Mouse (Mus musculus): ENCODE data around the gene Smu1. TPM values are rescaled to one million over a fixed set of nuclear protein-coding genes. Genes with fewer than 3 reads are reported as not detected.

The Smu1 gene
- total and polyA plus RNA-seq, 2 experiments from 2014 or later = 56.4 to 73.6 TPM

DNA sequence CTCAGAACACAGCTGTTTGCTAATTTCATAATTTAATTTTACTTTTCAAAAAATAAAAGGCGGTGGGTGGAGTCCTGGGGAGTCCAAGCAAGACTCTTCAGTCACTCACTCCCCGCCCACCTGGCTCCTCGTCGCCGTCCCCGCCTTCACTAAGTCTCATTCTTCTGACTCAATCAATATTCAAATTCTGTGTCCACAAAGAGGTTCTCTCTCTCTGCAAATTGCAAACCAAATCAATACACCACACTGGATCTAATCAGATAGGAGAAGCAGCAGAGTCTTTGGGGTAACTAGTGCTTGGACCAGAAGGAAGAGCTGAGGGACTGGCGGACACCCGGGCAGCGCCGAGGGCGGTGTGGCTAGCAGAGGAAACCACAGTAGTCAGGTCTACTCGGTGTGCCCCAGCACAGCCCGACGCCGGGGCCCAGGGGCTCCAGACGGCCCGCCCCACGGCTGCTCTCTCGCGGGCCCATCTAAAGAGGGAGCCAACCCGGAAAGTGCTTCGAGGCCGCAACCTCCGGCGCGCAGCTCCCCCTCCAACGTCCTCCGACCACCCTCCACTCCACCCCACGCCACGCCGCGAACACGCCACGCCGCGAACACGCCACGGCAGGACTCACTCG lies 455 bp downstream of the Smu1 start:
- H3K4me3 ChIP-seq (ENCODE audit: low read depth, low read length) = peak overlapping the region; percentile 76
- no peaks in the 10 kb centered on the region for H3K27me3 ChIP-seq (ENCODE audit: control insufficient read depth, insufficient read depth, low read length)
- H3K9ac ChIP-seq (replicated peaks; ENCODE audit: low read depth, low read length) = peak overlapping the region; percentile 75
- H3K4me1 ChIP-seq (ENCODE audit: control insufficient read depth, insufficient read depth) = no peaks in the 10 kb centered on the region
- under 1% methylated on average over 26 of the region's 39 CpGs for WGBS
- H3K36me3 ChIP-seq (replicated peaks; ENCODE audit: control insufficient read depth, insufficient read depth, low read length) = peaks cover 32% of the 10 kb centered on the region
- H3K4me2 ChIP-seq (ENCODE audit: low read depth, low read length) = peak overlapping the region; percentile 91
- no peak for TF ChIP-seq EP300 (IDR thresholded peaks at IDR 0.05; ENCODE audit: low read depth)
- TF ChIP-seq CTCF (IDR thresholded peaks at IDR 0.05; ENCODE audit: low read depth) = no peak
- H3K9me3 ChIP-seq (replicated peaks; ENCODE audit: control insufficient read depth, low read length) = no peaks in the 10 kb centered on the region
- peak overlapping the region; percentile 59; the same call in 1 of the 2 replicates for H3K27ac ChIP-seq (ENCODE audit: low read depth)
- ATAC-seq (ENCODE audit: insufficient read depth, low read depth) (peak; percentile 59), DNase-seq (ENCODE audit: low spot score) (no peak)

- ATAC-seq (ENCODE audit: insufficient read depth, low read depth) (no peak), DNase-seq (ENCODE audit: low spot score) (no peak)
- 53% methylated on average over 1 of the region's 1 CpGs for WGBS
- H3K4me1 ChIP-seq (ENCODE audit: control insufficient read depth, insufficient read depth) = no peaks in the 10 kb centered on the region
- H3K27me3 ChIP-seq (ENCODE audit: control insufficient read depth, insufficient read depth, low read length) = no peaks in the 10 kb centered on the region
- no peak overlapping the region for H3K4me3 ChIP-seq (ENCODE audit: low read depth, low read length)
- H3K9me3 ChIP-seq (replicated peaks; ENCODE audit: control insufficient read depth, low read length) = no peaks in the 10 kb centered on the region
- TF ChIP-seq CTCF (IDR thresholded peaks at IDR 0.05; ENCODE audit: low read depth) (no peak), EP300 (IDR thresholded peaks at IDR 0.05; ENCODE audit: low read depth) (no peak)
- peaks cover 71% of the 10 kb centered on the region for H3K36me3 ChIP-seq (replicated peaks; ENCODE audit: control insufficient read depth, insufficient read depth, low read length)
- H3K4me2 ChIP-seq (ENCODE audit: low read depth, low read length) = no peak overlapping the region
- H3K9ac ChIP-seq (replicated peaks; ENCODE audit: low read depth, low read length) = no peak overlapping the region
- no peak overlapping the region for H3K27ac ChIP-seq (ENCODE audit: low read depth)
Measured at GRCm38 (mm10) chr4:40735351-40735750, 22.4 kb downstream of the Smu1 start.

DNA sequence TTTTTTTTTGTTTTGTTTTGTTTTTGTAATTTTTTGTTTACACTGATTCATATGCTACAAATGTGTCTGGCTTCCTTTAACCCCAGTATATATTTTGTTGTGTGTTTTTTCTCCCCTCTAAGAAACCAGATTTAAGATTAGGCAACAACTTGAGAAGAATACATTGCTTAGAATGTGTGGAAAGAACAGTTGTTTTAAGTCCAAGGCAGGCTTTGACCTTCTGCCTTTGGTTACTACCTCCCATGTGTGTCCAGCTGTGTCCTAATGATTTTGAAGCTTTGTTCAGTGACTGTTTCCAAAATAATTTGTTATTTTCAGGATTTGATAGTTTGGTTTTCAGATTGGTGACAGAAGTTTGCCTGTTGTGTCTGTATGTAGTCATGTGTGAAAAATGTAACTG lies 26.5 kb downstream of the Smu1 start:
- Histone ChIP-seq H3K9me3 (replicated peaks; ENCODE audit: control insufficient read depth, low read length) (no peaks in the 10 kb centered on the region), H3K4me3 (ENCODE audit: low read depth, low read length) (no peak overlapping the region), H3K27ac (ENCODE audit: low read depth) (no peak overlapping the region), H3K4me2 (ENCODE audit: low read depth, low read length) (no peak overlapping the region), H3K4me1 (ENCODE audit: control insufficient read depth, insufficient read depth) (no peaks in the 10 kb centered on the region), H3K9ac (replicated peaks; ENCODE audit: low read depth, low read length) (no peak overlapping the region), H3K27me3 (ENCODE audit: control insufficient read depth, insufficient read depth, low read length) (no peaks in the 10 kb centered on the region), H3K36me3 (replicated peaks; ENCODE audit: control insufficient read depth, insufficient read depth, low read length) (peaks cover 80% of the 10 kb centered on the region)
- TF ChIP-seq EP300 (IDR thresholded peaks at IDR 0.05; ENCODE audit: low read depth) (no peak), CTCF (IDR thresholded peaks at IDR 0.05; ENCODE audit: low read depth) (no peak)
- DNase-seq (ENCODE audit: low spot score) (no peak), ATAC-seq (ENCODE audit: insufficient read depth, low read depth) (no peak)

DNA sequence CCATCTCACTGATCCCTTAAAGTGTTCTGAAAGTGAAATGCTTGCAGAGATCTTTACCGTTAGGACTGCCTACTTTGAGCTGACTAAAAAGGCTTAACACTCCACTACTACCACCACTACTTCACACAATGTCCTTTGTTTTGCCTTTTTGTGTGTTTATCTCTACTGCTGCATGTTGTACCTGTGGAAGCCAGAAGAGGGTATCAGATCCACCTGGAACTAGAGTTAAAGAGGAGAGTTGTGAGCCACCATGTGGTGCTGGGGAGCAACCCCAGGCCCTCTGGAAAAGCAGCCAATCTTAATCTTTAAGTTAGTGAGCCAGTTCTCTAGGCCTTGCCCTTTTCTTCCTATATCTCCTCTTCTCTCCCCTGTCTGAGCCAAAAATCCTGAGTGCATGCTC lies 30.5 kb downstream of the Smu1 start:
- Histone ChIP-seq H3K27me3 (ENCODE audit: control insufficient read depth, insufficient read depth, low read length) (no peaks in the 10 kb centered on the region), H3K4me2 (ENCODE audit: low read depth, low read length) (no peak overlapping the region), H3K4me1 (ENCODE audit: control insufficient read depth, insufficient read depth) (peaks cover 14% of the 10 kb centered on the region), H3K27ac (ENCODE audit: low read depth) (no peak overlapping the region), H3K4me3 (ENCODE audit: low read depth, low read length) (no peak overlapping the region), H3K9ac (replicated peaks; ENCODE audit: low read depth, low read length) (no peak overlapping the region), H3K36me3 (replicated peaks; ENCODE audit: control insufficient read depth, insufficient read depth, low read length) (peaks cover 70% of the 10 kb centered on the region), H3K9me3 (replicated peaks; ENCODE audit: control insufficient read depth, low read length) (no peaks in the 10 kb centered on the region)
- no peak for ATAC-seq (ENCODE audit: insufficient read depth, low read depth)
- 77% methylated on average over 1 of the region's 1 CpGs for WGBS
- TF ChIP-seq CTCF (IDR thresholded peaks at IDR 0.05; ENCODE audit: low read depth) (no peak), EP300 (IDR thresholded peaks at IDR 0.05; ENCODE audit: low read depth) (no peak)
- no peak for DNase-seq (ENCODE audit: low spot score)

DNA sequence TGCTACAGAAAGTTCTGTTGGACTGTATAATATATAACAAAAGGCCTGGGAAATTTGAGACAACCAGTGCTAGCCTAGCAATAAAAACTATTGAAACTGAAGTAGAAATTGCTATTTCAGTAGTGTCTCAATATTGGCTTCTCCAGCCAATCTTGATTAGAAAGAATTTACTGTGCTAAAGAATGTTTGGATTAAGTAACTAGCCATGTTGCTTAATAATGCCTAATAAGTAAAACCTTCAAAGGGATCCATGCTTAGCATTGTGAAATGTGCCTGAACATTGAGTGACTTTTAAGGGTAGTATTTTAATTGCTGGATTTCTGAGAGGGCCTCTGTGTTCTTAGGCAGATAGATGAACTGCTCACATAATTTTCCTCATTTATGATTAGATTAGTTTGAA lies 32.2 kb downstream of the Smu1 start:
- no peak overlapping the region for H3K27ac ChIP-seq (ENCODE audit: low read depth)
- DNase-seq (ENCODE audit: low spot score) (no peak), ATAC-seq (ENCODE audit: insufficient read depth, low read depth) (no peak)
- H3K9ac ChIP-seq (replicated peaks; ENCODE audit: low read depth, low read length) = no peak overlapping the region
- H3K4me3 ChIP-seq (ENCODE audit: low read depth, low read length) = no peak overlapping the region
- H3K9me3 ChIP-seq (replicated peaks; ENCODE audit: control insufficient read depth, low read length) = no peaks in the 10 kb centered on the region
- no peak for TF ChIP-seq EP300 (IDR thresholded peaks at IDR 0.05; ENCODE audit: low read depth)
- no peak for TF ChIP-seq CTCF (IDR thresholded peaks at IDR 0.05; ENCODE audit: low read depth)
- peaks cover 24% of the 10 kb centered on the region for H3K4me1 ChIP-seq (ENCODE audit: control insufficient read depth, insufficient read depth)
- peaks cover 54% of the 10 kb centered on the region for H3K36me3 ChIP-seq (replicated peaks; ENCODE audit: control insufficient read depth, insufficient read depth, low read length)
- H3K4me2 ChIP-seq (ENCODE audit: low read depth, low read length) = peak overlapping the region; percentile 76; the same call in 1 of the 2 replicates
- H3K27me3 ChIP-seq (ENCODE audit: control insufficient read depth, insufficient read depth, low read length) = no peaks in the 10 kb centered on the region

- H3K36me3 ChIP-seq (replicated peaks; ENCODE audit: control insufficient read depth, insufficient read depth, low read length) = peaks cover 49% of the 10 kb centered on the region
- H3K9ac ChIP-seq (replicated peaks; ENCODE audit: low read depth, low read length) = no peak overlapping the region
Measured at GRCm38 (mm10) chr4:40725141-40725540, 32.6 kb downstream of the Smu1 start.

More at GRCm38 (mm10) chr4:40725141-40725540, 32.6 kb downstream of the Smu1 start:
- H3K4me1 ChIP-seq (ENCODE audit: control insufficient read depth, insufficient read depth) = peaks cover 24% of the 10 kb centered on the region
- no peaks in the 10 kb centered on the region for H3K27me3 ChIP-seq (ENCODE audit: control insufficient read depth, insufficient read depth, low read length)
- ATAC-seq (ENCODE audit: insufficient read depth, low read depth) (no peak), DNase-seq (ENCODE audit: low spot score) (no peak)
- TF ChIP-seq CTCF (IDR thresholded peaks at IDR 0.05; ENCODE audit: low read depth) (no peak), EP300 (IDR thresholded peaks at IDR 0.05; ENCODE audit: low read depth) (no peak)
- no peaks in the 10 kb centered on the region for H3K9me3 ChIP-seq (replicated peaks; ENCODE audit: control insufficient read depth, low read length)
- H3K27ac ChIP-seq (ENCODE audit: low read depth) = no peak overlapping the region
- 70% methylated on average over 7 of the region's 7 CpGs for WGBS
- H3K4me2 ChIP-seq (ENCODE audit: low read depth, low read length) = peak overlapping the region; percentile 76; the same call in 1 of the 2 replicates
- peak overlapping the region; percentile 5; the same call in 1 of the 2 replicates for H3K4me3 ChIP-seq (ENCODE audit: low read depth, low read length)

Measured in heart, postnatal 0 days (tissue).